ENCODE assay signal across 16 mouse cellular contexts in the genomic region with DNA sequence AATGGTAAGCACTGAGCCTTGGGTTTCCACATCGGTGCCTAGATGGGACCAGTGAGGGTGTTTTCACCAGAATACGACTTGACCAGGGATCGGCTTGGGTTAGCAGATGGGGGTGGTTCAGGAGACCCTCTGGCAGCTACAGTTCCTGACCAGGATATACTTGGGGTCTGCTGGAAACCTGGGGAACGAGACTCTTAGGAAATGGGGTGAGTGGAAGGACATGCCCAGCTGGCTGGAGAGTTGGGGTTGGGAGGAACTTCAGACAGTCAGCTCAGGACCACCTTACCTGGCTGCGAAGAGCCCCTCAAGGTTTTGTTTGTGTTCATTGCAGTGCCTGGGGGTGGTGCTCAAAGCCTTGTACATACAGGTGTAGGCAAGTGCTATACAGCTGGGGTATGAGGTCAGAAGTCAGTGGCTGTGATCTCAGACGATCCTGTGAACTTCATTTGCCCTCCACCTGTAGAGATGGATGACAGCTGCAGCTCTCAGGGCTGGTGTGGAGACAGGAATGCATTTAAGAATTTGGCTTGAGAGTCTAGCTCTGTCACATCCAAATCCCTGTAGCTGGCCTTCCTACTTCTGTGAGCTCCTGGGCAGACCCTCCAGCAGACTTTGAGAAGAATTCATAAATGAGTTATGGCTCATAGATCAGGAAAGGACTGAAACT.
"Had no signal": no experiment of that assay in that cellular context is flagged by ENCODE, and none has a peak within 500 bp of the region (broad histone marks: within the 10 kb centered on the region; RNA-seq: fewer than 3 reads in every experiment).

No protein-coding gene starts in this region.

- H3K27ac ChIP-seq: lung, embryonic 15.5 days; macrophage; midbrain, embryonic 13.5 days; midbrain, embryonic 15.5 days; neural tube, embryonic 12.5 days; stomach, embryonic 15.5 days; stomach, postnatal 0 days had no signal

- H3K36me3 ChIP-seq: midbrain, embryonic 15.5 days had no signal

- H3K9me3 ChIP-seq: lung, embryonic 15.5 days; megakaryocyte, embryonic 14.5 days; midbrain, embryonic 13.5 days; midbrain, embryonic 15.5 days; neural tube, embryonic 12.5 days; stomach, embryonic 15.5 days had no signal

- H3K9ac ChIP-seq: lung, embryonic 15.5 days; midbrain, embryonic 13.5 days; midbrain, embryonic 15.5 days; neural tube, embryonic 12.5 days; stomach, embryonic 15.5 days had no signal

- DNase-seq: lung, postnatal 14 days; lung, postnatal 36 days; right cerebral cortex, postnatal 14 days; thymus, adult 2 months; thymus, postnatal 25 days; thymus, postnatal 4 days had no signal

- H3K27me3 ChIP-seq: lung, embryonic 15.5 days; megakaryocyte, embryonic 14.5 days; midbrain, embryonic 13.5 days; midbrain, embryonic 15.5 days; neural tube, embryonic 12.5 days; stomach, embryonic 15.5 days had no signal

- H3K4me2 ChIP-seq: lung, embryonic 15.5 days; midbrain, embryonic 11.5 days; midbrain, embryonic 13.5 days; midbrain, embryonic 15.5 days; neural tube, embryonic 12.5 days; stomach, embryonic 15.5 days had no signal

- ATAC-seq: lung, postnatal 0 days; midbrain, embryonic 13.5 days; midbrain, embryonic 15.5 days had no signal

- H3K4me3 ChIP-seq: lung, embryonic 15.5 days; midbrain, embryonic 13.5 days; midbrain, embryonic 15.5 days; neural tube, embryonic 12.5 days; stomach, embryonic 15.5 days had no signal
